Mouse (Mus musculus): ENCODE measurements around the gene 1700069L16Rik. TPM values are rescaled to one million over a fixed set of nuclear protein-coding genes. Genes with fewer than 3 reads are reported as not detected.

Gene 1700069L16Rik
- not detected in 2 replicates for polyA plus RNA-seq (2016; fragmentation: Nextera tagmentation; extraction: Ambion mirVana)

GRCm38 (mm10) chr5:113724446-113724845 is at the start of gene 1700069L16Rik:
1700069L16Rik (minus strand) TSS chr5:113724772.
- 3% methylated on average over 15 of the region's 15 CpGs for WGBS
- no peaks in the 10 kb centered on the region for H3K36me3 ChIP-seq (replicated peaks)
- DNase-seq (ENCODE audit: low spot score): peak; percentile 88
- no peak within 1 kb of the TSS for H3K4me3 ChIP-seq
- peaks cover 27% of the 10 kb centered on the region for H3K4me1 ChIP-seq
- H3K27me3 ChIP-seq (replicated peaks; ENCODE audit: low read depth, poor library complexity, severe bottlenecking): peaks cover 14% of the 10 kb centered on the region; the same call in 1 of the 2 replicates
- H3K27ac ChIP-seq (replicated peaks): no peak within 1 kb of the TSS
- 0 out of 2 replicates have a peak, but pooled peaks cover 2% of the 10 kb centered on the region for H3K9me3 ChIP-seq

- WGBS: 2% methylated on average over 7 of the region's 7 CpGs
- Histone ChIP-seq H3K27me3 (replicated peaks; ENCODE audit: low read depth, poor library complexity, severe bottlenecking) (no peaks in the 10 kb centered on the region), H3K9me3 (no peaks in the 10 kb centered on the region), H3K4me3 (peak overlapping the region; percentile 100), H3K36me3 (replicated peaks) (peaks cover 54% of the 10 kb centered on the region), H3K4me1 (peaks cover 32% of the 10 kb centered on the region), H3K27ac (replicated peaks) (no peak overlapping the region)
- DNase-seq (ENCODE audit: low spot score): peak; percentile 89
Observed at GRCm38 (mm10) chr5:113773664-113774063, 49.1 kb upstream of the 1700069L16Rik start.

- Histone ChIP-seq H3K27me3 (replicated peaks; ENCODE audit: low read depth, poor library complexity, severe bottlenecking) (no peaks in the 10 kb centered on the region), H3K36me3 (replicated peaks) (peaks cover 54% of the 10 kb centered on the region), H3K4me1 (peaks cover 32% of the 10 kb centered on the region), H3K4me3 (peak overlapping the region; percentile 100), H3K27ac (replicated peaks) (peak overlapping the region; percentile 99), H3K9me3 (no peaks in the 10 kb centered on the region)
- WGBS: 1% methylated on average over 38 of the region's 38 CpGs
- peak; percentile 16 for DNase-seq (ENCODE audit: low spot score)
Observed at GRCm38 (mm10) chr5:113772905-113773519, 48.4 kb upstream of the 1700069L16Rik start.

- H3K27me3 ChIP-seq (replicated peaks; ENCODE audit: low read depth, poor library complexity, severe bottlenecking): no peaks in the 10 kb centered on the region
- H3K36me3 ChIP-seq (replicated peaks): peaks cover 56% of the 10 kb centered on the region
- peaks cover 32% of the 10 kb centered on the region for H3K4me1 ChIP-seq
- DNase-seq (ENCODE audit: low spot score): peak; percentile 97
- peak within 1 kb of the TSS; percentile 99 for H3K27ac ChIP-seq (replicated peaks)
- peak within 1 kb of the TSS; percentile 100 for H3K4me3 ChIP-seq
- no peaks in the 10 kb centered on the region for H3K9me3 ChIP-seq
- under 1% methylated on average over 49 of the region's 49 CpGs for WGBS
Observed at GRCm38 (mm10) chr5:113772450-113772895, 47.9 kb upstream of the 1700069L16Rik start, which contains the start of the genes Sart3 and Iscu. Sart3 (minus strand) TSS chr5:113772510. Iscu (plus strand) TSS chr5:113772748.

- Histone ChIP-seq H3K4me1 (peaks cover 32% of the 10 kb centered on the region), H3K4me3 (peak overlapping the region; percentile 100), H3K27ac (replicated peaks) (peak overlapping the region; percentile 99), H3K36me3 (replicated peaks) (peaks cover 56% of the 10 kb centered on the region), H3K9me3 (no peaks in the 10 kb centered on the region), H3K27me3 (replicated peaks; ENCODE audit: low read depth, poor library complexity, severe bottlenecking) (no peaks in the 10 kb centered on the region)
- DNase-seq (ENCODE audit: low spot score): peak; percentile 88
- under 1% methylated on average over 97 of the region's 97 CpGs for WGBS
Observed at GRCm38 (mm10) chr5:113771213-113772162, 46.9 kb upstream of the 1700069L16Rik start.

GRCm38 (mm10) chr5:113768806-113769205 is 44.2 kb upstream of the 1700069L16Rik start:
- Histone ChIP-seq H3K27me3 (replicated peaks; ENCODE audit: low read depth, poor library complexity, severe bottlenecking) (no peaks in the 10 kb centered on the region), H3K4me1 (peaks cover 30% of the 10 kb centered on the region), H3K27ac (replicated peaks) (no peak overlapping the region), H3K36me3 (replicated peaks) (peaks cover 59% of the 10 kb centered on the region), H3K9me3 (no peaks in the 10 kb centered on the region), H3K4me3 (no peak overlapping the region)
- WGBS: 90% methylated on average over 8 of the region's 8 CpGs
- no peak for DNase-seq (ENCODE audit: low spot score)

- Histone ChIP-seq H3K4me1 (peaks cover 20% of the 10 kb centered on the region), H3K27me3 (replicated peaks; ENCODE audit: low read depth, poor library complexity, severe bottlenecking) (no peaks in the 10 kb centered on the region), H3K27ac (replicated peaks) (no peak overlapping the region), H3K4me3 (no peak overlapping the region), H3K9me3 (no peaks in the 10 kb centered on the region), H3K36me3 (replicated peaks) (peaks cover 88% of the 10 kb centered on the region)
- 93% methylated on average over 13 of the region's 13 CpGs for WGBS
- no peak for DNase-seq (ENCODE audit: low spot score)
Observed at GRCm38 (mm10) chr5:113765641-113766526, 41.3 kb upstream of the 1700069L16Rik start.

GRCm38 (mm10) chr5:113764426-113764825 is 39.9 kb upstream of the 1700069L16Rik start:
- Histone ChIP-seq H3K27me3 (replicated peaks; ENCODE audit: low read depth, poor library complexity, severe bottlenecking) (no peaks in the 10 kb centered on the region), H3K4me1 (peaks cover 8% of the 10 kb centered on the region), H3K36me3 (replicated peaks) (peaks cover 100% of the 10 kb centered on the region), H3K27ac (replicated peaks) (no peak overlapping the region), H3K4me3 (no peak overlapping the region), H3K9me3 (no peaks in the 10 kb centered on the region)
- WGBS: 91% methylated on average over 7 of the region's 7 CpGs
- no peak for DNase-seq (ENCODE audit: low spot score)

GRCm38 (mm10) chr5:113761585-113761984 is 37.0 kb upstream of the 1700069L16Rik start:
- Histone ChIP-seq H3K36me3 (replicated peaks) (peaks cover 100% of the 10 kb centered on the region), H3K9me3 (no peaks in the 10 kb centered on the region), H3K27ac (replicated peaks) (no peak overlapping the region), H3K4me1 (no peaks in the 10 kb centered on the region), H3K4me3 (no peak overlapping the region), H3K27me3 (replicated peaks; ENCODE audit: low read depth, poor library complexity, severe bottlenecking) (no peaks in the 10 kb centered on the region)
- DNase-seq (ENCODE audit: low spot score): no peak
- WGBS: 94% methylated on average over 2 of the region's 2 CpGs

GRCm38 (mm10) chr5:113755347-113756030 is 30.9 kb upstream of the 1700069L16Rik start:
- H3K9me3 ChIP-seq: no peaks in the 10 kb centered on the region
- peaks cover 100% of the 10 kb centered on the region for H3K36me3 ChIP-seq (replicated peaks)
- H3K27ac ChIP-seq (replicated peaks): no peak overlapping the region
- DNase-seq (ENCODE audit: low spot score): no peak
- WGBS: 91% methylated on average over 15 of the region's 15 CpGs
- H3K27me3 ChIP-seq (replicated peaks; ENCODE audit: low read depth, poor library complexity, severe bottlenecking): no peaks in the 10 kb centered on the region
- no peak overlapping the region for H3K4me3 ChIP-seq
- H3K4me1 ChIP-seq: no peaks in the 10 kb centered on the region

GRCm38 (mm10) chr5:113751521-113752157 is 27.1 kb upstream of the 1700069L16Rik start:
- Histone ChIP-seq H3K9me3 (no peaks in the 10 kb centered on the region), H3K27me3 (replicated peaks; ENCODE audit: low read depth, poor library complexity, severe bottlenecking) (no peaks in the 10 kb centered on the region), H3K27ac (replicated peaks) (no peak overlapping the region), H3K4me1 (no peaks in the 10 kb centered on the region), H3K4me3 (no peak overlapping the region), H3K36me3 (replicated peaks) (peaks cover 100% of the 10 kb centered on the region)
- 91% methylated on average over 9 of the region's 9 CpGs for WGBS
- no peak for DNase-seq (ENCODE audit: low spot score)
